Mouse (Mus musculus) kidney, adult 2 months (tissue): ENCODE measurements at regions not wholly inside any gene's neighbourhood (a gene's known extent, or its start where the extent isn't known, plus 50 kb on each side); places are given as distances from the start of the nearest gene placed in this dataset.

Experiments used
- CTCF ChIP-seq: fragments of 200-500 bp; conservative IDR thresholded peaks from 2 replicates; pipeline ENCODE4 v1.5.1; 2011; ENCODE audit warnings: low read depth, mild to moderate bottlenecking, control low read depth, low read length, moderate library complexity, mixed read lengths; ENCODE audit not compliant: insufficient read depth, insufficient read length
- POLR2A ChIP-seq: fragments of 200-500 bp; IDR thresholded peaks from one replicate; pipeline ENCODE4 v1.6.1; 2011; ENCODE audit warnings: low read depth, low read length, control low read depth

- TF ChIP-seq POLR2A = no peak
- TF ChIP-seq CTCF = no peak
These were observed 124.5 kb upstream of the Pdzrn3 start for GRCm38 (mm10) chr6:101502149-101502548.
